Mouse (Mus musculus): Measurements from ENCODE around the gene Fmod.
A peak's percentile ranks its signal among the peaks of the same experiment; 100 is the strongest.

Gene Fmod

GRCm38 (mm10) chr1:134056285-134056684 is 19.2 kb downstream of the Fmod start:
- DNase-seq (ENCODE audit: low spot score), result no peak

GRCm38 (mm10) chr1:134057736-134058135 is 20.7 kb downstream of the Fmod start:
- DNase-seq (ENCODE audit: low spot score), result no peak

GRCm38 (mm10) chr1:134058870-134059269 is 21.8 kb downstream of the Fmod start:
- no peak for DNase-seq (ENCODE audit: low spot score)

GRCm38 (mm10) chr1:134059739-134060695 is 23.0 kb downstream of the Fmod start:
- DNase-seq (ENCODE audit: low spot score), result no peak

GRCm38 (mm10) chr1:134060849-134061569 is 24.0 kb downstream of the Fmod start:
- DNase-seq (ENCODE audit: low spot score), result peak; percentile 84

- DNase-seq (ENCODE audit: low spot score), result no peak
These were observed 24.9 kb downstream of the Fmod start for GRCm38 (mm10) chr1:134061915-134062314.

GRCm38 (mm10) chr1:134062411-134063085 is 25.5 kb downstream of the Fmod start:
- DNase-seq (ENCODE audit: low spot score), result no peak

GRCm38 (mm10) chr1:134063086-134063772 is 26.2 kb downstream of the Fmod start:
- peak; percentile 61 for DNase-seq (ENCODE audit: low spot score)

- no peak for DNase-seq (ENCODE audit: low spot score)
These were observed 26.7 kb downstream of the Fmod start for GRCm38 (mm10) chr1:134063773-134064125.

GRCm38 (mm10) chr1:134064296-134064831 is 27.3 kb downstream of the Fmod start:
- no peak for DNase-seq (ENCODE audit: low spot score)

- no peak for DNase-seq (ENCODE audit: low spot score)
These were observed 28.3 kb downstream of the Fmod start for GRCm38 (mm10) chr1:134065241-134065809.

GRCm38 (mm10) chr1:134066554-134066953 is 29.5 kb downstream of the Fmod start:
- DNase-seq (ENCODE audit: low spot score), result no peak

- DNase-seq (ENCODE audit: low spot score), result no peak
These were observed 30.1 kb downstream of the Fmod start for GRCm38 (mm10) chr1:134067143-134067619.

GRCm38 (mm10) chr1:134070099-134070669 is 33.1 kb downstream of the Fmod start:
- no peak for DNase-seq (ENCODE audit: low spot score)

GRCm38 (mm10) chr1:134071411-134072018 is 34.5 kb downstream of the Fmod start:
- DNase-seq (ENCODE audit: low spot score), result no peak

- DNase-seq (ENCODE audit: low spot score), result peak; percentile 61
These were observed 36.1 kb downstream of the Fmod start for GRCm38 (mm10) chr1:134073061-134073564.

- no peak for DNase-seq (ENCODE audit: low spot score)
These were observed 36.6 kb downstream of the Fmod start for GRCm38 (mm10) chr1:134073658-134074057.

GRCm38 (mm10) chr1:134074184-134074583 is 37.1 kb downstream of the Fmod start:
- no peak for DNase-seq (ENCODE audit: low spot score)

- no peak for DNase-seq (ENCODE audit: low spot score)
These were observed 37.6 kb downstream of the Fmod start for GRCm38 (mm10) chr1:134074606-134075005.

- no peak for DNase-seq (ENCODE audit: low spot score)
These were observed 38.5 kb downstream of the Fmod start for GRCm38 (mm10) chr1:134075532-134075931.

Data from spleen, adult 12 weeks (tissue).